Mouse (Mus musculus) liver, embryonic 12.5 days (tissue): ENCODE data around the gene Commd2. TPM values are rescaled to one million over a fixed set of nuclear protein-coding genes. Genes with fewer than 3 reads are reported as not detected.
A peak's percentile ranks its signal among the peaks of the same experiment; 100 is the strongest.

ENCODE experiments used
- ATAC-seq: fragments of 200-750 bp; cut with Nextera tagmentation; 2 replicates; pipeline ENCODE4 v1.8.0; 2017; ENCODE audit warnings: moderate number of reproducible peaks, mild to moderate bottlenecking, moderate library complexity
- H3K27ac ChIP-seq: fragments of 300-500 bp; sonication (generic); 2 replicates; pipeline ENCODE4 v1.5.1; 2016; ENCODE audit warnings: mild to moderate bottlenecking
- H3K27me3 ChIP-seq: fragments of 300-500 bp; sonication (generic); replicated peaks from 2 replicates; pipeline ENCODE4 v1.6.1; 2016; ENCODE audit warnings: mild to moderate bottlenecking, moderate library complexity
- H3K36me3 ChIP-seq: fragments of 300-500 bp; sonication (generic); 2 replicates; pipeline ENCODE4 v1.6.1; 2016; ENCODE audit warnings: mild to moderate bottlenecking, moderate library complexity
- H3K4me1 ChIP-seq: fragments of 300-500 bp; sonication (generic); 2 replicates; pipeline ENCODE4 v1.6.1; 2016
- H3K4me2 ChIP-seq: fragments of 300-500 bp; sonication (generic); 2 replicates; pipeline ENCODE4 v1.6.1; 2016; ENCODE audit warnings: mild to moderate bottlenecking, moderate library complexity
- H3K4me3 ChIP-seq: fragments of 300-500 bp; sonication (generic); 2 replicates; pipeline ENCODE4 v1.5.1; 2016; ENCODE audit warnings: mild to moderate bottlenecking, moderate library complexity
- H3K9ac ChIP-seq: fragments of 300-500 bp; sonication (generic); 2 replicates; pipeline ENCODE4 v1.6.1; 2016; ENCODE audit warnings: mild to moderate bottlenecking, moderate library complexity
- H3K9me3 ChIP-seq: fragments of 300-500 bp; sonication (generic); replicated peaks from 2 replicates; pipeline ENCODE4 v1.6.1; 2016; ENCODE audit warnings: mild to moderate bottlenecking, moderate library complexity
- WGBS: fragments of 180-500 bp; shearing (Covaris S2); methylation state at CpG from one replicate; pipeline ENCODE4 v1.1.7; 2016; ENCODE audit not compliant: insufficient replicate concordance; 5-methylcytosine and 5-hydroxymethylcytosine counted together
- polyA plus RNA-seq: library from polyadenylated mRNA; unstranded; fragments of >200 nt; fragmentation: Nextera tagmentation; extraction: Ambion mirVana; gene quantifications from 2 replicates; pipeline ENCODE4 v1.2.1, GENCODE M21; 2016

Gene Commd2
- polyA plus RNA-seq, 1 experiment from 2014 or later = 53.5 TPM

DNA sequence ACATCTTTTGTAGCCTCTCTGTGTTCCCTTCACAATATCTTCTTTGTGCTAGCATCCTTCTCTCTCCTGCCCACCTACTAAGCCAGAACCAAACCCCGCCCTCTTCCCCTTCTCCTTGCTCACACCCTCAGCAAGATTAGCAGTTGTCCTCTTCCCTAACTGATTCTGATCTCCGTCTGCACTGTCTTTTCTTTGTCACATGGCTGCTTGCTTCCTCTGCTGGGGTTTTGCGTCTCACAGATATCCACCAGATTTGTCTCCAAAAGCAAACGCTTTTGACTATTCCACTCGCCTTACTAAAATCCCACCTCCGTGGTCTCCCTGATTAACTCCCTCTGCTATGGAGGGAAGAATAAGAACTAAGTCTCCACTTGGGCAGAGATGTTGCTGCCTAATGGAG lies 7.1 kb upstream of the Commd2 start:
- 36% methylated on average over 6 of the region's 6 CpGs for WGBS
- Histone ChIP-seq H3K4me2 (no peak overlapping the region), H3K9ac (no peak overlapping the region), H3K9me3 (no peaks in the 10 kb centered on the region), H3K27me3 (no peaks in the 10 kb centered on the region), H3K4me1 (no peaks in the 10 kb centered on the region), H3K36me3 (no peaks in the 10 kb centered on the region), H3K4me3 (no peak overlapping the region), H3K27ac (no peak overlapping the region)
- ATAC-seq = no peak

DNA sequence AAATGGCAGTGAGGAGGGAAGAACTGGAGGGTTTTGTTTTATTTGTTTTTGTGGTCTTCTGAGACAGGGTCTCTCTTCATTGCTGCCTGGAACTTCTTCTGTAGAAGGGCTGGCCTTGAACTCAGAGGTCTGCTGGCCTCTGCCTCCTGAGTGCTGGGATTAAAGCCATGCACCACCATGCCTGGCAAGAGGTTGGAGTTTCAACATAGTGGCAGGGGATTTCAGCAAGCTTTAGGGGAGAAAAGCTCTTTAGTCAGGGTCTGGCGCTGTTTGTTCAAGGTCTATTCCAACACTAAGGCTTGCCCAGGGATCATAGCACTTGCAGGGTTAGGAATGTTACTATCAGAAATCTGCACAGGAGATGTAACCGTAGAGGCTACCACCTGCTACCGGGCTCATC lies 2.1 kb upstream of the Commd2 start:
- Histone ChIP-seq H3K9me3 (no peaks in the 10 kb centered on the region), H3K4me1 (peaks cover 6% of the 10 kb centered on the region), H3K27ac (no peak overlapping the region), H3K4me3 (no peak overlapping the region), H3K4me2 (no peak overlapping the region), H3K9ac (no peak overlapping the region), H3K27me3 (no peaks in the 10 kb centered on the region), H3K36me3 (peaks cover 7% of the 10 kb centered on the region; the same call in 1 of the 2 replicates)
- WGBS = 58% methylated on average over 3 of the region's 3 CpGs
- ATAC-seq = no peak

DNA sequence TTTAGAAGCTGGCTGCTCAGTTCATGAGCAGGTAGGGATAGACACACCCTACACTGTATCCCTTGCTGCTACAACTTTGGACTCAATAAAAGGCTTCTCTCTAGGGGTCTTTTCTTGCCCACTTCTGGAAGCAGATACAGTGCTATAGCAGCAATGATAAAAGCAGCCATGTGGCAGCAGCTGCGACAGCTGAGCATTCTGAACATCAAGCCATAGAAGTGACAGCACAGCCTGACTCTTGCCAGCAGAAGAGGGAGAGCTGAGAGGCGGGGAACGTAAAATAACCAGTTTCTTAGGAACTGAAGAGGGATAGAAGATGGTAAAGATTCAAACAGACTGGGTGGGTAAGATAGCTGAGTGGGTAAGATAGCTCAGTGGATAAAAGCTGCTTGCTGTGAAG lies 970 bp upstream of the Commd2 start:
- 74% methylated on average over 3 of the region's 3 CpGs for WGBS
- no peak for ATAC-seq

DNA sequence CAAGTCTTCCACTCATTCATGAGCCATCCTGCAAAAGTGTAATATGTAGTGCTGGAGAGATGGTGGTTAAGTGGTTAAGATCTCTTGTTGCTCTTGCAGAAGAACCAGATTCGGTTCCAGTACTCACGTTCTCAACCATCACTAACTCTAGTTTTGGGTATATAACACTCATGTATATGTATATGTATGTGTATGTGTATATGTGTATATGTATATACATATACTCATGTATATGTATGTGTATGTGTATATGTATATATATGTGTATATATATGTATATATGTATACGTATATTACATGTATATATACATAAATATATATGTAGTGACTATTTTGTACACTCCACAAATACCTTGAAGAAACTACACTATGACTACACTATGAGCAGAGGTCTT lies 347 bp upstream of the Commd2 start:
- Histone ChIP-seq H3K9me3 (no peaks in the 10 kb centered on the region), H3K9ac (peak overlapping the region; percentile 87; the same call in 1 of the 2 replicates), H3K27me3 (no peaks in the 10 kb centered on the region), H3K27ac (no peak overlapping the region), H3K36me3 (peaks cover 12% of the 10 kb centered on the region), H3K4me3 (peak overlapping the region; percentile 87), H3K4me2 (peak overlapping the region; percentile 79), H3K4me1 (peaks cover 6% of the 10 kb centered on the region)
- ATAC-seq = 0 out of 2 replicates have a peak, but pooled peaks have one; percentile 31
- WGBS = 68% methylated on average over 3 of the region's 3 CpGs

More for the DNA sequence above, 970 bp upstream of the Commd2 start:
- Histone ChIP-seq H3K36me3 (peaks cover 7% of the 10 kb centered on the region), H3K9ac (no peak overlapping the region), H3K27me3 (no peaks in the 10 kb centered on the region), H3K9me3 (no peaks in the 10 kb centered on the region), H3K4me2 (no peak overlapping the region), H3K4me3 (no peak overlapping the region), H3K4me1 (peaks cover 6% of the 10 kb centered on the region), H3K27ac (no peak overlapping the region)

DNA sequence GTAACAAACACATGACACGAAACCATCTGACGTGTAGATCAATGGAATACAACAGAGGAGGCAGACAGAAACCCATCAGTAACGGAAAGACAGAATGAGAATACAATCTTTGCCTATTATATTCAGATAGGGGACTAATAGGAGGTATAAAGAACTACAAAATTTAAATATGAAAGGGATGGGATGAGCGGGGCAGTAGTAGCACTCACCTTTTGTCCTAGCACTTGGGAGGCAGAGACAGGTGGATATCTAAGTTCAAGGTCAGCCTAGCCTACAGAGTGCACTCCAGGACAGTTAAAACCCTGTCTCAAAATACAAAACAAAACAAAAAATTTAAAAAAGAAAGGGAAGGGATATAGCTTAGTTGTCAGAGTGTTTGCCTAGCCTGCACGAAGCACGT lies 8.3 kb downstream of the Commd2 start:
- Histone ChIP-seq H3K9ac (no peak overlapping the region), H3K4me2 (no peak overlapping the region), H3K27ac (no peak overlapping the region), H3K9me3 (no peaks in the 10 kb centered on the region), H3K4me3 (no peak overlapping the region), H3K36me3 (peaks cover 26% of the 10 kb centered on the region), H3K27me3 (no peaks in the 10 kb centered on the region), H3K4me1 (no peaks in the 10 kb centered on the region)
- 79% methylated on average over 6 of the region's 6 CpGs for WGBS
- ATAC-seq = no peak

DNA sequence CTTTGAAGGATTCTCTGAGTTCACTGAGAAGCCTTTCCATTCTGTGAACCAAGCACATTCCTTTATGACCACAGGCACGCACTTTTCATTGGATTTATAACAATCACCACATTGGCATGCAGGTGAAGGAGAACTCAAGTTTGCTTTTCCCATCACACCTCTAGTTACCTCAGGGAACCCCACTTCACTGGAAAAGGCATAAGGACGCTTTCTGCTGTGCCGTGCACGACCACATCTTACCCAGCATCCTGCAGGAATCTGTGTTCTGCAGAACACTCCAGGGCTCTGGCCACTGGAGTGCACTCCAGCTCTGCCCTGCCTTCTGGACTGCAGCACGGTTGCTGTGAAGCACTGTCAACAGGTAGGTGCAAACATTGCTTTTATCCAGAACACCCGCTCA lies 13.9 kb downstream of the Commd2 start:
- Histone ChIP-seq H3K4me3 (no peak overlapping the region), H3K9me3 (no peaks in the 10 kb centered on the region), H3K27ac (no peak overlapping the region), H3K9ac (no peak overlapping the region), H3K4me1 (no peaks in the 10 kb centered on the region), H3K27me3 (no peaks in the 10 kb centered on the region), H3K4me2 (no peak overlapping the region), H3K36me3 (no peaks in the 10 kb centered on the region)
- no peak for ATAC-seq
- 57% methylated on average over 6 of the region's 6 CpGs for WGBS

DNA sequence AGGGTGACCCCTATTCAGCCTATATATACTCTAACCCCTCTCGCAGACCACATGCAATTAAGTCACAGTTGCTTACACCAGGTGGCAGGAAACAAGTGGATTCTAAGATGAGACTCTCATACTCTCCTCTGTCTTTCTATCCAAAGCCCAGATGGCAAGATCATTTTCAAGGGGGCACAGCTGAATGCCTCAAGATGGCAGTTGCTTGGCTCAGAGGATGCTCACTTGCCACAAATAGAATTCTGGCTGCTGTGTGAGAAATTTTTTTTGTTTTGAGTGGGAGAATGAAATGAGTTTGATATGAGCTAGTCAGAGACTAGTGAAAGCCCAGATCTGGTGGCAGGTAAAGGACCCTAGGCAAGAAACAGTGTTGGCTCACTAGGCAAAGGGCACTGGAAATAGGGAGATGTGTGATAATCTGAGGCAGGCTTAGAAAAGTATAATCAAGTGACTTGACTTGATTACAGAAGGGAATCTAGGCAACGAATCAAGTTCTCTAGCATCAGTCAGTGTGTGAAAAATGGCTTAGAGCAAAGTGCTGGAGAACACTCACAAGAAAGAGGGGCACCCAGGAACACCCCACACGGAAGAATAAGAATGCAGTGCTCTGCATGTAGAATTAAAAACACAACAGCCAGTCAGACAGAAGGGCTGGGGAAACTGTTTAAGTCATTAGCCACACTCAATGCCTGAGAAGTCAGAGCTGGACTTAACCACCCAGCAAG lies 16.6 kb downstream of the Commd2 start:
- 60% methylated on average over 3 of the region's 3 CpGs for WGBS
- Histone ChIP-seq H3K27me3 (no peaks in the 10 kb centered on the region), H3K4me2 (no peak overlapping the region), H3K36me3 (no peaks in the 10 kb centered on the region), H3K27ac (no peak overlapping the region), H3K9ac (no peak overlapping the region), H3K4me3 (no peak overlapping the region), H3K4me1 (no peaks in the 10 kb centered on the region), H3K9me3 (no peaks in the 10 kb centered on the region)
- no peak for ATAC-seq

DNA sequence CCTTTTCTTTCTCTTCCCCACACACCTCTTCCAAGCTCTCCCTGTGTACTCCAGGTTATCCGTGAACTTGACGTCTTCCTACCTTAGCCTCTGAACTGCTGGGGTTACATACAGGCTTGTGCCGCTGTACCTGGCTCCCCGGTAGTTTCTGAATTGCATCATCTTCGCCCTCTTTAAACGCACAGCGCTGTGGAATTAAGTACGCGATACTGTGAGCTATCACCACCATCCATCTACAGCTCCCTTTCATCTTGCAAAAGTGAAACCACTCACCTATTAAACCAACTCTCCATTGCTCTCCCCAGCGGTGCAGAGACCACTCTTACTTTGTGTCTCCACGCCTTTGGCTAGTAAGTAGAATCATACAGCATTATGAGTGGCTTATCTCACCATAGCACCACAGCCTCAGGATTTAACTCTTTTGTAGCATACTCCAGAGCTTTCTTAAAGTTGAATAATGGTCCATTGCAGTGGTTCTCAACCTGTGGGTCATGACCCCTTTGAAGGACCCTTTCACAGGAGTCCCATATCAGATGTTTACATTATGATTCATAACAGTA lies 24.5 kb downstream of the Commd2 start:
- Histone ChIP-seq H3K4me3 (no peak overlapping the region), H3K36me3 (no peaks in the 10 kb centered on the region), H3K4me1 (no peaks in the 10 kb centered on the region), H3K27me3 (no peaks in the 10 kb centered on the region), H3K9me3 (no peaks in the 10 kb centered on the region), H3K4me2 (no peak overlapping the region), H3K27ac (no peak overlapping the region), H3K9ac (no peak overlapping the region)
- 64% methylated on average over 11 of the region's 11 CpGs for WGBS
- no peak for ATAC-seq

DNA sequence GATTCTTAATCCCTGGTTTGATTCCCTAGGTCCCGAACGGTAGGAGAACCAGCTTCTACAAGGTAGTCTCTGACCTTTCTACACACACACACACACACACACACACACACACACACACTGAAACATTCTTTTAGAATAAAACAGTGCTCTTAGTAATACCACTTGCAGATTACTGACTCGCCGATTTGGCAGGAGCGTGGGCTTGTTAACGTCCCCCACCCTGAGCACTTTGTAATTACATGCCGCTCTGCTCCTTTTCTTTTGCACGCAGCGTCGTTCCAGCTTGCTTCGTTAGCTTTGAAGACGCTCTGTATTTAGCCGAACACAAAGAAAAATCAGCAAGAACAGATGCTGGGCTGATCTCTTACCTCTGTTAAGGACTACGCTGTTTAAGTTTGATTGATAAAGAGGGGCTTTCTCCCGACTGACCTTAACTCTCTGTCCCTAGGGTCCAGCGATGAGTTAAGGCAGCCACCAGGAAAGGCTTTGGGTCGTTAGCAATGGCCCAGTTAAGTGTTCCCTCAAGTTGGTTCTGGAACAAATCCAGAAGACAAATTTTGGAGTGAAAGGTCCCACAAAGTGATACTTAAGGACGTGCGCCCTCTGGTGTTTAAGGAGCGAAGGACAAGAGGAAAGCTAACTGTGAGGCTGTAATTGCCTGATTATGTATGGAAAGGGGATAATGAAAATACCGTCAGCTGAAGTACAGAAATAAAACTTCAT lies 26.1 kb downstream of the Commd2 start:
- H3K4me2 ChIP-seq = peak overlapping the region; percentile 37
- H3K4me1 ChIP-seq = no peaks in the 10 kb centered on the region
- no peaks in the 10 kb centered on the region for H3K27me3 ChIP-seq
- ATAC-seq = no peak
- 43% methylated on average over 21 of the region's 21 CpGs for WGBS
- H3K27ac ChIP-seq = no peak overlapping the region
- H3K36me3 ChIP-seq = no peaks in the 10 kb centered on the region
- H3K9ac ChIP-seq = no peak overlapping the region
- H3K4me3 ChIP-seq = no peak overlapping the region
- H3K9me3 ChIP-seq = no peaks in the 10 kb centered on the region

DNA sequence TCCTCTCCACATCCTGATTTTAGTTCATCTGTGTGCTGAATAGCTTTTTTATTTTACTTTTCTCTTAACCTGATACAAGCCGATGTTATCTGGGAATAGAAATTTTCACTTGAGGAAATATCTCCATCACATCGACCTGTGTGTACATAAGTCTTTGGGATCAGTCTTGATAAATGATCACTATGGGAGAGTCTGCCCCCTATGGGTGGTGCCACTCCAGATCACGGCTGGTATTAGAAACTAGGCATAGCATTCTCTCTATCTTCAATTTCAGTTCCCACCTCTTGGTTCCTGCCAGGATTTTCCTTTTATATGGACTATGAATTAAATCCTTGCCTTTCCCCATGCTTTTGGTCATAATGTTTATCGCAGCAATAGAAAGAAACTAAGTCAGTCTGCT lies 31.8 kb downstream of the Commd2 start:
- H3K4me3 ChIP-seq = no peak overlapping the region
- no peaks in the 10 kb centered on the region for H3K36me3 ChIP-seq
- no peaks in the 10 kb centered on the region for H3K9me3 ChIP-seq
- no peak for ATAC-seq
- H3K4me1 ChIP-seq = no peaks in the 10 kb centered on the region
- WGBS = 66% methylated on average over 4 of the region's 4 CpGs
- H3K4me2 ChIP-seq = no peak overlapping the region
- H3K27me3 ChIP-seq = no peaks in the 10 kb centered on the region
- H3K27ac ChIP-seq = no peak overlapping the region
- H3K9ac ChIP-seq = no peak overlapping the region

DNA sequence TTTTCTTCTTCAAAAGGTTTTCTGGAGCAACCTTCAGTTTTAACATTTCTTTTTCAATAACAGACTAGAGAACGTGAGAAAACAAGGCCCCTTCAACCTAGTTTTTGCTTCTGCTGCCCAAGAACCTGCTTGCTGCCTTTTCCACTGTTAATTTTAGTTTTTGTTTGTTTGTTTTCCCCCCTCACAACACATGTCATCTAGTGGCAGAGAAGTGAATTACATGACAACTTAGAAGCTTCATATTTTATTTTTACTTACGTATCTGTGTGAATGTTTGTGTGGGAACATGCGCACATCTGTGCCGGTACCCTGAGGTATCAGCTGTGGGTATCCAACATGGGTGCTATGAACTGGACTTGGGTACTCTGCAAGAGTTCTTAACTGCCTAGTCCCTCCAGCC lies 35.9 kb downstream of the Commd2 start:
- H3K9me3 ChIP-seq = no peaks in the 10 kb centered on the region
- H3K4me1 ChIP-seq = no peaks in the 10 kb centered on the region
- 81% methylated on average over 4 of the region's 4 CpGs for WGBS
- no peak for ATAC-seq
- no peak overlapping the region for H3K9ac ChIP-seq
- no peak overlapping the region for H3K4me2 ChIP-seq
- no peak overlapping the region for H3K27ac ChIP-seq
- no peaks in the 10 kb centered on the region for H3K36me3 ChIP-seq
- H3K4me3 ChIP-seq = no peak overlapping the region
- no peaks in the 10 kb centered on the region for H3K27me3 ChIP-seq

DNA sequence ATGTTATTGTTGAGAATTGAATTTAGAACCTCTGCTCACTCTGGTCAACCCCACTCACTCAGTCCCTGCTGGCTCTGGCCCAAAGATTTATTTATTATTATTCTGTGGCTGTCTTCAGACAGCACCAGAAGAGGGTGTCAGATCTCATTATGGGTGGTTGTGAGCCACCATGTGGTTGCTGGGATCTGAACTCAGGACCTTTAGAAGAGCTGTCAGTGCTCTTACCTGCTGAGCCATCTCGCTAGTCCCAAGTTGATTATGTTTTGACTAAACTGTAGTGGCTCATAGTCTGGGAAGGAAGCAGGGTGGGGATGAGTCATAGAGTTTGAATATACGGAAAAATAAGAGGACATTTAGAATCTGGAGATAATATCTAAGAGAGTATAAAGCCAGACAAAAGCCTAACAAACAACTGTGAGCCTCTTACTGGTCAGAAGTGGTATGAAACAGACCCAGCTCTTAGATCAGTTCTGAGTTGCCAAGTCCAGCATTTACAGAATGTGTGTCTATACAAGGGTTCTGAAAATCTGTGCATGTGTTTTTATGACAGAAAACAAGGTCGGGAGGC lies 39.0 kb downstream of the Commd2 start:
- H3K36me3 ChIP-seq = no peaks in the 10 kb centered on the region
- H3K4me3 ChIP-seq = no peak overlapping the region
- H3K9me3 ChIP-seq = no peaks in the 10 kb centered on the region
- H3K9ac ChIP-seq = no peak overlapping the region
- no peaks in the 10 kb centered on the region for H3K27me3 ChIP-seq
- no peaks in the 10 kb centered on the region for H3K4me1 ChIP-seq
- 53% methylated on average over 3 of the region's 3 CpGs for WGBS
- H3K27ac ChIP-seq = no peak overlapping the region
- ATAC-seq = no peak
- H3K4me2 ChIP-seq = no peak overlapping the region
